Mouse (Mus musculus): ENCODE results near the gene Nup93. TPM values are rescaled to one million over a fixed set of nuclear protein-coding genes. Genes with fewer than 3 reads are reported as not detected.

Nup93 gene
- polyA plus RNA-seq, 1 experiment from 2014 or later, result 94.2 TPM

DNA sequence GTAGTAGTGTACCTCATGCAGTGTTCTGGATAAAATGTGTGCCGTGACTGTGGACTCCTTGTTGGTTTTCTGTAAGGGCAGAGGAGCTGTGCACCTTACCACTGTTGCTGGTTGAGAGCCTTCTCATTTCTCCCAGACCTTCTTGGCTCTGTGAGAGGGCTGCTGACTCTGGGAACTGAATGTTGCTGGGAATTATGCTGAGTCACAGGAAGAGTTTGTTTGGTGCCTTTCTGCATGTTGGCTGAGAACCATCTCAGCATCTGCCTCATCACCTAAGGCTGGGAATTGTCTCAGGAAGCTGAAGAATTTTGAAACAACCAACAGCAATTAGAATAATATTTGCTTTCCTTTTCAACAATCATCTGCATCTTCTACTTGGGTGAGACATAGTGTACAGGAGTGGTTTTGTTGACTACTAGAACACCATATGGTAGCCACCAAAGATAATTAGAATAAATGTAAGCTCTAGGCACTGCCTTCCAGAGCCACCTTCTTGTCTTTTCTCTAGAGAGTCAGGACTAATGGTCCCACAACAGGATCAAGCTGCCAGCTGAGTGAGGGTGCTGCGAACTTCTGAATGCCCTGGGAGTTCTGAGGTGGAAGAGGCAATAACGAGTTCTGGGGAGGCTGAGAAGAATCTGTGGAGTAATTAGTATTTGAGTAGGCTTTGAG, 48.4 kb downstream of the Nup93 start:
- Histone ChIP-seq H3K9me3 (ENCODE audit: low read length) (no peaks in the 10 kb centered on the region), H3K4me1 (ENCODE audit: insufficient read depth, low read length) (peaks cover 8% of the 10 kb centered on the region), H3K9ac (replicated peaks; ENCODE audit: low read length) (no peak overlapping the region), H3K4me3 (ENCODE audit: low read length) (no peak overlapping the region), H3K27ac (ENCODE audit: low read length) (no peak overlapping the region), H3K27me3 (ENCODE audit: insufficient read depth, low read length) (no peaks in the 10 kb centered on the region), H3K36me3 (ENCODE audit: insufficient read depth, low read length) (no peaks in the 10 kb centered on the region), H3K4me2 (replicated peaks; ENCODE audit: low read depth, low read length) (no peak overlapping the region)
- 71% methylated on average over 3 of the region's 3 CpGs for WGBS
- no peak for ATAC-seq (ENCODE audit: low FRiP score, low TSS enrichment)

DNA sequence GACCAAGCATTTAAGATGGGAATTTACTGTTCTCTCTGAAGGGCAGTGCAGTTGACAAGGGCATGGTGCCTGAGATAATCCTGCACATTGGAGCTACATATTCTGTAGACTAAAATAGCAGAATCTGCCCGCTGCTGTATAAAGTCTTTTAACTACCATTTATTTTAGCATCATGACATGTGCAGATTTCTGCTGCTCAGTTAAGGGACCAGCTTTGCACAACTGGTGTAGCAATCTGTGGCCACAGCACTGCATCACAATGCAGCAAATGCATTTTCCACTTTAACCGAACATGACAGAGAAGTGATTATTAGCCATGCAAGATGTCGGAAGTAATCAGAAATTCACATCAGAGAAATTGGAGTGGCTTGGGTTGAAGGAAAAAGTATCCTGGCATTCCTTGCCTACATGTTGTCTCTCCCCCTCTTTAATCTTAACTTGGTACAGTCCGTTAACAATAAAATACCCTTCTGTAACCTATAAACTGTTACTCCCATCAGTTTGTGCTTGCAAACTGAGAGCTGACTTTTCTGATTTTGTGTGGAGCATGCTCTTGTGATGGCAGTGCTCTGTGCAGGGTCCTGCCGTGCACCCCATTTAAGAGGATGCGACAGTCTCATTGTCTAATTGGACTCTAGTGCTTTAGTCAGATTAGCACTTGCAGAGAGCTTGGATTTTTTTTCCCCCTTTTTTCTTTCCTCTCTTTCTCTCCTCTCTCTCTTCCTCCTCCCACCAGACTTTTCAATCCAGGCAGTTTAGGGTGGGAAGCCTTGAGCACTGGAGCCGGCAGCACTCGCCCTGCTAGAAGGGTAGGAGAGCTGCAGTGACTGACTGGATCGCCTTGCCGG, 52.2 kb downstream of the Nup93 start:
- ATAC-seq (ENCODE audit: low FRiP score, low TSS enrichment), result no peak
- peak overlapping the region; percentile 28 for H3K4me3 ChIP-seq (ENCODE audit: low read length)
- no peaks in the 10 kb centered on the region for H3K36me3 ChIP-seq (ENCODE audit: insufficient read depth, low read length)
- H3K9ac ChIP-seq (replicated peaks; ENCODE audit: low read length), result 0 out of 2 replicates have a peak overlapping the region, but pooled peaks have one; percentile 3
- peak overlapping the region; percentile 34 for H3K4me2 ChIP-seq (replicated peaks; ENCODE audit: low read depth, low read length)
- H3K27me3 ChIP-seq (ENCODE audit: insufficient read depth, low read length), result no peaks in the 10 kb centered on the region
- no peaks in the 10 kb centered on the region for H3K9me3 ChIP-seq (ENCODE audit: low read length)
- peaks cover 12% of the 10 kb centered on the region for H3K4me1 ChIP-seq (ENCODE audit: insufficient read depth, low read length)
- 43% methylated on average over 10 of the region's 10 CpGs for WGBS
- H3K27ac ChIP-seq (ENCODE audit: low read length), result no peak overlapping the region; the same call in 1 of the 2 replicates

DNA sequence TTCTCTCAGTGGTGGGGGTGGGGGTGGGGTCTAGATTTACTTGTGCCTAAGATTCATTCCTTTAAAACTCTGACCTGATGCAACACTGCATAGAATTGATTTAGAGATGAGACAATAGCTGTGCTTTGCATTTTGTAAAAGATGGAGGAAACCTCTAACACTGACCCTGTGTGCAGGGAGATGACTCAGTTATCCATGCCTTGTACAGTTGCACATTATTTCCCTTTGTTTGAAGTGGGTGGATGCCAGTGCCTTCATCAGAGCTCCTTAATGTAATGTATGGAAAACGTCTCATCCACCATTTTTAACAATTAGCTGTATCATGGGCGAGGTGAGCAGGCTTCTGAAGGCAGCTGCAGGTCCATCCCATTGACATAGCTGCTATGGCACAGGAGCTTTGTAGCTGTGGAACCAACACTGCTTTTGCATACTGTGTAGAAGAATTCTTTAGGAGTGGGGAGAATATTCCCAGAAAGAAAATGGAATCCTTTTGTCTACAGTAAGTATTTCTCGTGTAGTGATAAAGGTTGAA, 54.1 kb downstream of the Nup93 start:
- H3K27ac ChIP-seq (ENCODE audit: low read length), result no peak overlapping the region
- peaks cover 12% of the 10 kb centered on the region for H3K4me1 ChIP-seq (ENCODE audit: insufficient read depth, low read length)
- no peak overlapping the region for H3K9ac ChIP-seq (replicated peaks; ENCODE audit: low read length)
- H3K27me3 ChIP-seq (ENCODE audit: insufficient read depth, low read length), result no peaks in the 10 kb centered on the region
- no peak overlapping the region for H3K4me3 ChIP-seq (ENCODE audit: low read length)
- H3K36me3 ChIP-seq (ENCODE audit: insufficient read depth, low read length), result no peaks in the 10 kb centered on the region
- H3K9me3 ChIP-seq (ENCODE audit: low read length), result no peaks in the 10 kb centered on the region
- no peak for ATAC-seq (ENCODE audit: low FRiP score, low TSS enrichment)
- H3K4me2 ChIP-seq (replicated peaks; ENCODE audit: low read depth, low read length), result no peak overlapping the region
- WGBS, result 81% methylated on average over 3 of the region's 3 CpGs

DNA sequence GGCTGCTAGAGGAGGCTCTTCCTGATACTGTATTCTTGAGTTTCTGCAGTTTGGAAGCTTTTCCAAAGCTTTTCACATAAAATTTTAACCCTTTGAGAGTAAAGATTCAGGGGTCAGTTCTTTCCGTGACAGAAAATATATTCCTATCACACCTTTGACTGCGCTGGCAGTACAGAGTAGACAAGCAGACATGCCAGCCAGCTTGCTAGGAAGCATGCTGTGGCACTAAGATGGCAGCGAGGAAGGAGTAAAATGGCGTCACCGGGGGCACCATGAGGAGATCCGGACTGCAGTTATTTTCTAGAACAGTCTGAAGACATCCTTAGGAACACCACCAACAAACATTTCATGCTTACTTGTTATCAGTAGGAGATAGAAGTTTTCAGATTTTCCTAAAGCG, 55.9 kb downstream of the Nup93 start:
- H3K4me2 ChIP-seq (replicated peaks; ENCODE audit: low read depth, low read length), result no peak overlapping the region
- no peak overlapping the region for H3K9ac ChIP-seq (replicated peaks; ENCODE audit: low read length)
- no peaks in the 10 kb centered on the region for H3K27me3 ChIP-seq (ENCODE audit: insufficient read depth, low read length)
- no peaks in the 10 kb centered on the region for H3K9me3 ChIP-seq (ENCODE audit: low read length)
- no peak for ATAC-seq (ENCODE audit: low FRiP score, low TSS enrichment)
- no peak overlapping the region for H3K4me3 ChIP-seq (ENCODE audit: low read length)
- peaks cover 12% of the 10 kb centered on the region for H3K4me1 ChIP-seq (ENCODE audit: insufficient read depth, low read length)
- WGBS, result 88% methylated on average over 7 of the region's 7 CpGs
- H3K27ac ChIP-seq (ENCODE audit: low read length), result no peak overlapping the region
- H3K36me3 ChIP-seq (ENCODE audit: insufficient read depth, low read length), result no peaks in the 10 kb centered on the region

DNA sequence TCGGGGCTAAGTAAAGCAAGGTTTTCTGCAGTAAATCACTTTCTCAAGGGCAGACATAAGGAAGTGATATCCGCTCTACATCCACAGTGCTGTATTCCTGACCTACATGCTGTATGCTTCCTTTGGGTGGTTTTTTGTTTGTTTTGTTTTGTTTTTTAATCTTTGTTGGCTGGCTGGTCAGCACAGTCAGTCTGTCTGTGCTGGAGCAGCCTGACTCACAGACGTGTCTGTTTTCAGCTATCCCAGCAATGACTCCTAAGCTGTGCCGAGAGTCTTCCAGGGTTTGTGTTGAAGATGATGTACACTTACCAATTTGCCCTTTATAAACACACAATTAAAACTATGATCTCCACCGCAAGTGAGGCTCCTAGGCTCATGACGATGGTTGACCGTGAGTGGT, 56.7 kb downstream of the Nup93 start:
- Histone ChIP-seq H3K27me3 (ENCODE audit: insufficient read depth, low read length) (no peaks in the 10 kb centered on the region), H3K4me3 (ENCODE audit: low read length) (no peak overlapping the region), H3K4me1 (ENCODE audit: insufficient read depth, low read length) (peaks cover 11% of the 10 kb centered on the region), H3K9ac (replicated peaks; ENCODE audit: low read length) (no peak overlapping the region), H3K4me2 (replicated peaks; ENCODE audit: low read depth, low read length) (no peak overlapping the region), H3K9me3 (ENCODE audit: low read length) (no peaks in the 10 kb centered on the region), H3K27ac (ENCODE audit: low read length) (no peak overlapping the region), H3K36me3 (ENCODE audit: insufficient read depth, low read length) (no peaks in the 10 kb centered on the region)
- ATAC-seq (ENCODE audit: low FRiP score, low TSS enrichment), result no peak
- whole genome bisulfite sequencing, result 74% methylated on average over 7 of the region's 7 CpGs

DNA sequence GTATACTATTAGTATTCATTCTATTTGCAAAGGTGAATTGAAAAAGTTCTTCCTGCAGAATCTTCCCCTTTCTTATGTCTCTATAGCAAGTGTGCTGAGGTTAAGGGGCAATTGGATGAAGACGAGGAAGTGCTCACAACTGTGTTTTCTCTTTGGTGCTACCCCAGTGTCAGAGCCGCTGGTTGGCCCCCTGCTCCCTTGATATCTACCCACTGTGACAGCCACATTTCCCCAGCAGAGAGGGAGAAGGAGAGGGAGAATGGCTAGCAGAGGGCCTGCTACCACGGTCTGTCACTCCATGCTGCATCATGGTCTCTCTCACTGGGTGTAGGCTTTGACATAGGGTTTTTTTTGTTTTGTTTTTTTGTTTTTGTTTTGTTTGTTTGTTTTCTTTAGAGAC, 58.2 kb downstream of the Nup93 start:
- 77% methylated on average over 3 of the region's 3 CpGs for WGBS
- Histone ChIP-seq H3K36me3 (ENCODE audit: insufficient read depth, low read length) (no peaks in the 10 kb centered on the region), H3K9me3 (ENCODE audit: low read length) (no peaks in the 10 kb centered on the region), H3K27me3 (ENCODE audit: insufficient read depth, low read length) (no peaks in the 10 kb centered on the region), H3K27ac (ENCODE audit: low read length) (no peak overlapping the region), H3K4me3 (ENCODE audit: low read length) (no peak overlapping the region), H3K9ac (replicated peaks; ENCODE audit: low read length) (no peak overlapping the region), H3K4me2 (replicated peaks; ENCODE audit: low read depth, low read length) (no peak overlapping the region), H3K4me1 (ENCODE audit: insufficient read depth, low read length) (peaks cover 4% of the 10 kb centered on the region; the same call in 1 of the 2 replicates)
- ATAC-seq (ENCODE audit: low FRiP score, low TSS enrichment), result no peak

DNA sequence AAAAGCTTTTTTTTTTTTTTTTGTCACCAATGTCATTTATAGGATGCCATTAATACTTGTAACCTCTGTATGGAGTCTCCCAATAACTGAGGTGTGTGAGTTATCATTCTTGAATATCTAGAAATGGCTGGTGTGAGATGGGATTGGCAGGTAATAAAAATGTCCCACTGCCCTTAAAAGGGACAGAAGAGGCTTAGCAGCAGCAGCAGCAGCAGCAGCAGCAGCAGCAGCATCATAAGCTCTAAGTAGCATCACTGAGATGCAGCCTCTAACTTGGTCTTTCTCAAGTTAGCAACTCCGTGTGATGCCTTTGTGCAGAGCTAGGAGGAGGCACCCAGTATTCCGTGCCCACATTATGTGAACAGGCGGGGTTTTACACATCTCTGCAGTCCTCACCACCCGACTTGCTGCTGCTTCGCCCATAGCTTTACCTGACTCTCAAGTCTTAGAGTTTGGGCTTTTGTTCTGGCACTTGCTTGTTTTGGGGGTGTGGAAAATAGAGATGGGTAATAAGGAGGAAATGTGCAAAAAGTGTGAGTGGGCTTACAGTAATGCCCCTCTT, 59.0 kb downstream of the Nup93 start:
- 81% methylated on average over 5 of the region's 5 CpGs for WGBS
- Histone ChIP-seq H3K4me2 (replicated peaks; ENCODE audit: low read depth, low read length) (no peak overlapping the region), H3K4me1 (ENCODE audit: insufficient read depth, low read length) (peaks cover 4% of the 10 kb centered on the region; the same call in 1 of the 2 replicates), H3K9ac (replicated peaks; ENCODE audit: low read length) (no peak overlapping the region), H3K27ac (ENCODE audit: low read length) (no peak overlapping the region), H3K4me3 (ENCODE audit: low read length) (no peak overlapping the region), H3K27me3 (ENCODE audit: insufficient read depth, low read length) (no peaks in the 10 kb centered on the region), H3K36me3 (ENCODE audit: insufficient read depth, low read length) (no peaks in the 10 kb centered on the region), H3K9me3 (ENCODE audit: low read length) (no peaks in the 10 kb centered on the region)
- ATAC-seq (ENCODE audit: low FRiP score, low TSS enrichment), result no peak

DNA sequence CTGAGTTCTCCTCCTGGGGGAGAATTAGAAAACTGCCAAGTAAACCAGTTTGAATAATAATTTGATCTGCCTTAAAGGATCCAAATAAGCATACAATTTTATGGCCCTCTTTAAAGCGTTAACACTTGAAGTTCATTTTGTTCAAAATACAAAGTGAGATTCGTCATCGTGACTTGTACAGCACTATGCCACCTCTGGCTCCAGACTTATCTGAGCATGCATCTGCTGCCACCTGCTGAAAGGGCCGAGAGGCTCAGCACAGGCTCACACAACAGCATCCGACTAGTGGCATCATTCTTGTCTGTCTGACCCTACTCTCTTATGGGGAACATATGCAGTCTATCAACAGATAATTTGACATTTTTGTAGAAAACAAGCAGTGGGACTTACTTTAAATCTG, 59.7 kb downstream of the Nup93 start:
- no peak for ATAC-seq (ENCODE audit: low FRiP score, low TSS enrichment)

DNA sequence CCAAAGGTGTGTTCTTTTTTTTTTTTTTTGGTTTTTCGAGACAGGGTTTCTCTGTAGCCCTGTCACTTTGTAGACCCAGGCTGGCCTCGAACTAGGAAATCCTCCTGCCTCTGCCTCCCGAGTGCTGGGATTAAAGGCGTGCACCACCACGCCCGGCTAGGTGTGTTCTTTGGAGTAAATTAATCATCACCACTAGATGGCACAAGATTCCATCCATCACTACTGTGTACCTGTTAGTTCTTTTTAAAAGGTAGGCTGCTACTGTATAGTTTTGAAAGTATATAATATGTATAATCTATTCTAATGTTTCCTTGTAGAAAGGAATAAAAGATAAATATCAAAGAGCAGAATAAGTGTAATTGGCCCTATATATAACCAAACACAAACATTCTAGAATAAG, 63.9 kb downstream of the Nup93 start:
- Histone ChIP-seq H3K4me3 (ENCODE audit: low read length) (no peak overlapping the region), H3K4me1 (ENCODE audit: insufficient read depth, low read length) (no peaks in the 10 kb centered on the region), H3K36me3 (ENCODE audit: insufficient read depth, low read length) (no peaks in the 10 kb centered on the region), H3K9me3 (ENCODE audit: low read length) (no peaks in the 10 kb centered on the region), H3K27me3 (ENCODE audit: insufficient read depth, low read length) (no peaks in the 10 kb centered on the region), H3K27ac (ENCODE audit: low read length) (no peak overlapping the region), H3K4me2 (replicated peaks; ENCODE audit: low read depth, low read length) (no peak overlapping the region), H3K9ac (replicated peaks; ENCODE audit: low read length) (no peak overlapping the region)
- no peak for ATAC-seq (ENCODE audit: low FRiP score, low TSS enrichment)
- WGBS, result 90% methylated on average over 6 of the region's 6 CpGs

More for the DNA sequence above, 59.7 kb downstream of the Nup93 start:
- Histone ChIP-seq H3K4me1 (ENCODE audit: insufficient read depth, low read length) (peaks cover 4% of the 10 kb centered on the region; the same call in 1 of the 2 replicates), H3K4me3 (ENCODE audit: low read length) (no peak overlapping the region), H3K27me3 (ENCODE audit: insufficient read depth, low read length) (no peaks in the 10 kb centered on the region), H3K9ac (replicated peaks; ENCODE audit: low read length) (no peak overlapping the region), H3K9me3 (ENCODE audit: low read length) (no peaks in the 10 kb centered on the region), H3K27ac (ENCODE audit: low read length) (no peak overlapping the region), H3K36me3 (ENCODE audit: insufficient read depth, low read length) (no peaks in the 10 kb centered on the region), H3K4me2 (replicated peaks; ENCODE audit: low read depth, low read length) (no peak overlapping the region)
- 64% methylated on average over 5 of the region's 5 CpGs for WGBS

Measured in kidney, embryonic 16.5 days (tissue).